Mouse (Mus musculus) C2C12 (cell line): ENCODE measurements around the gene Calm3. TPM values are rescaled to one million over a fixed set of nuclear protein-coding genes. Genes with fewer than 3 reads are reported as not detected.

Experiments used
- H3K27me3 ChIP-seq: one replicate; pipeline ENCODE4 v1.6.1; 2011; ENCODE audit not compliant: control insufficient read depth, insufficient read depth, insufficient read length
- H3K36me3 ChIP-seq: one replicate; pipeline ENCODE4 v1.6.1; 2011; ENCODE audit not compliant: control insufficient read depth, insufficient read depth
- H3K4me3 ChIP-seq: one replicate; pipeline ENCODE4 v1.5.1; 2011; ENCODE audit warnings: mild to moderate bottlenecking, control low read depth; ENCODE audit not compliant: poor library complexity, insufficient read depth, severe bottlenecking
- H3K79me2 ChIP-seq: one replicate; pipeline ENCODE4 v1.6.1; 2011; ENCODE audit not compliant: control insufficient read depth, insufficient read depth
- H3K79me3 ChIP-seq: one replicate; pipeline ENCODE4 v1.6.1; 2011; ENCODE audit warnings: low read depth, control low read depth
- H3ac ChIP-seq: one replicate; pipeline ENCODE3; 2011; ENCODE audit warnings: low read depth; ENCODE audit not compliant: control insufficient read depth, insufficient read length
- CEBPB ChIP-seq: IDR thresholded peaks from one replicate; pipeline ENCODE4 v1.6.1; 2011; ENCODE audit warnings: low read depth, mild to moderate bottlenecking, control low read depth, moderate library complexity
- CTCF ChIP-seq: IDR thresholded peaks from one replicate; pipeline ENCODE4 v1.5.1; 2011; ENCODE audit not compliant: control insufficient read depth, insufficient read depth, insufficient read length
- FOSL1 ChIP-seq: IDR thresholded peaks from one replicate; pipeline ENCODE4 v1.8.0; 2011; ENCODE audit warnings: mild to moderate bottlenecking, low read length; ENCODE audit not compliant: poor library complexity, insufficient read depth, severe bottlenecking
- MAX ChIP-seq: IDR thresholded peaks from one replicate; pipeline ENCODE4 v1.6.1; 2011; ENCODE audit warnings: mild to moderate bottlenecking, control low read depth
- MYOD1 ChIP-seq: IDR thresholded peaks from one replicate; pipeline ENCODE4 v1.6.1; 2011; ENCODE audit warnings: low read depth; ENCODE audit not compliant: control insufficient read depth, insufficient read length
- MYOG ChIP-seq: IDR thresholded peaks from one replicate; pipeline ENCODE4 v1.6.1; 2011; ENCODE audit not compliant: control insufficient read depth, insufficient read length; ENCODE audit errors: extremely low read depth
- USF1 ChIP-seq: IDR thresholded peaks from one replicate; pipeline ENCODE4 v1.6.1; 2011; ENCODE audit warnings: low read depth, mild to moderate bottlenecking, control low read depth, moderate library complexity
- long read RNA-seq, 2 experiments: library from polyadenylated mRNA; unstranded; transcript quantifications; one replicate each; pipeline ENCODE4 v2.0.0; 2019 to 2020
- polyA plus RNA-seq: library from polyadenylated mRNA; unstranded; fragments of >200 nt; fragmentation: generic; extraction: Trizol; gene quantifications from one replicate; pipeline ENCODE4 v1.2.1, GENCODE M21; 2012; ENCODE audit warnings: missing spikeins

Calm3 gene
- polyA plus RNA-seq = 365 TPM
- long read RNA-seq, experiment 1, transcript Calm3-201 (6 exons, 2,290 nt) = major isoform, 60 of 97 reads
- long read RNA-seq, experiment 1, partial matches to known transcripts = 2 of 97 reads
- long read RNA-seq, experiment 1, other reads (novel, unspliced or antisense) = 35 of 97 reads
- long read RNA-seq, experiment 2, transcript Calm3-201 (6 exons, 2,290 nt) = major isoform, 834 of 878 reads
- long read RNA-seq, experiment 2, partial matches to known transcripts = 4 of 878 reads
- long read RNA-seq, experiment 2, other reads (novel, unspliced or antisense) = 40 of 878 reads

DNA sequence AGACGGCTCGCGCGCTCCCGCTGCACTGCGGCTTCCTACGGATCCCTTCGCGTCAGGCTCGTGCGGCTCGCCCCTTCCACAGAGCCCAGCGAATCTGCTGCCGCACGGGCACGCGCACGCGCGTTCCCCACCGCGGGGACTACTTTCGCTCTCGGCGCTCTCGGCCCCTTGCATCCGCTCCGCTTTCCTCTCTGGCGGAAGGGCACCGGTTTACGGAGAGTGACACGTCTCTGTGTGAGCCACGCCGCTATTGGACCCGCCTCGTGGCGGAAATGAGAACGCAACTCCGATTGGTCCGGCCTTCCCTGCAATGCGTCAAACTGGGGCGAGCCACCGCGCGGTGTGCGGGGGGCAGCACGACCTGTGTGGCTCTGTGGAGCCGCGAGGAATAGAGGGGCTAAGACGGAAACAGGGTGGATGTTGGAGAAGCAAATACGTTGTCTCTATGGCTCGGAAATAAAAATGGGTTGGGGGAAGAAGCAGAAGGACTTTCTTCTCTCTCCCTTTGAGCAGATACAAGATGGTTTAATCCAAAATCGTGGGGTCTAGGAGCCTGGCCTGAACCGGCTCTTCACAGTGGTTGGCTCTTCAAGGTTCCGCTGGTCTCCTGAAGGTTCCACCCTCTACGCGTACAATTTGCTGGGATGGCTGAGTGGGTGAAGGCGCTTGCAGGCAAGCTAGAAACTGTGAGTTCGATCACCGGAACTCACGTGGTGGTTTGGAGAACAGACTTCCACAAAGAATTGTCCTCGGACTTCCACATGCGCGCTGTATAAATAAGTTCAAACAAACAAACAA lies at the start of gene Calm3:
Calm3 (minus strand) TSS at position 78 of the 798 bp plus-strand sequence.
- Histone ChIP-seq H3K36me3 (peaks cover 4% of the 10 kb centered on the region), H3K27me3 (no peaks in the 10 kb centered on the region), H3K4me3 (peak within 1 kb of the TSS; percentile 90), H3ac (peak within 1 kb of the TSS; percentile 86), H3K79me2 (peaks cover 45% of the 10 kb centered on the region), H3K79me3 (peaks cover 30% of the 10 kb centered on the region)
- TF ChIP-seq MAX (peak; percentile 87), CTCF (no peak)

DNA sequence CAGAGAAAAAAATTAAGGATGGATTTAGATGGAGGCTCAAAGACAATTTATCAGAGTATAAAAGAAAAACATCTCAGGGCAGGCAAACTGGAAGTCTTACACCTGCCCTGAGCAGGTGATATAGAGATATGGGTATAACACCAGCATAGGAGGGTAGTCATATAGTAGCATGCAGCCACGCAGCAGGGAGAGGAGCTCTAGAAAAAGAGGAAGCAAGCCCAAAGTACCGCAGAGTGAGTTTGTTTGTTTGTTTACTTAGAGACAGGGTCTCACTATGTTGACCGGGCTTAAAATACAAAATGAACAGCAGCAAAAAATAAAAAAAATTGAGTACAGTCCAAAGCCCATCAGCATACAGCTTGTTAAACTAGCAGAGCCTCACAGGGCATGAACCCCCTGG lies 47.2 kb upstream of the Calm3 start:
- H3K4me3 ChIP-seq = no peak overlapping the region

DNA sequence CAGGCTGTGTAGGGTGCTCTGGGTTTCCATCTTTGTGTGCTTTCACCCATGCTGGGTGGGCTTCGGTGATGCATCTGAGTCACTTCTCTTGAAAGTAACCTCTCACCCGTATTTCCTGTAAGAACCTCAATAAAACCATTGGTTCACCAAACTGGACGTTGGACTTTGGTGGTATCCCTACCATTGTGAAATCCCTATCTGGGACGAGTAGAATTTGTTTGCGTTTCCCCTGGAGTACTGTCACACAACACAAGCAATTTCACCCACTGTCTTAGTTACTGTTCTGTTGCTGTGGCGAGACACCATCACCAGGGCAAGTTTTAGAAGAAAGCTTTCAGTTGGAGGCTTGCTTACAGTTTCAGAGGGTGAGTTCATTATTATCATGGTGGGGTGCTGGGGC lies 44.5 kb upstream of the Calm3 start:
- H3ac ChIP-seq = no peak overlapping the region
- H3K79me2 ChIP-seq = no peaks in the 10 kb centered on the region
- H3K4me3 ChIP-seq = no peak overlapping the region
- H3K27me3 ChIP-seq = no peaks in the 10 kb centered on the region
- no peaks in the 10 kb centered on the region for H3K36me3 ChIP-seq
- H3K79me3 ChIP-seq = no peaks in the 10 kb centered on the region
- no peak for TF ChIP-seq CTCF
- no peak for TF ChIP-seq USF1
- no peak for TF ChIP-seq FOSL1
- TF ChIP-seq CEBPB = no peak

More for the DNA sequence above, 47.2 kb upstream of the Calm3 start:
- H3K27me3 ChIP-seq = no peaks in the 10 kb centered on the region
- no peak for TF ChIP-seq CTCF
- H3K36me3 ChIP-seq = no peaks in the 10 kb centered on the region
- no peaks in the 10 kb centered on the region for H3K79me3 ChIP-seq
- no peak overlapping the region for H3ac ChIP-seq
- H3K79me2 ChIP-seq = no peaks in the 10 kb centered on the region

DNA sequence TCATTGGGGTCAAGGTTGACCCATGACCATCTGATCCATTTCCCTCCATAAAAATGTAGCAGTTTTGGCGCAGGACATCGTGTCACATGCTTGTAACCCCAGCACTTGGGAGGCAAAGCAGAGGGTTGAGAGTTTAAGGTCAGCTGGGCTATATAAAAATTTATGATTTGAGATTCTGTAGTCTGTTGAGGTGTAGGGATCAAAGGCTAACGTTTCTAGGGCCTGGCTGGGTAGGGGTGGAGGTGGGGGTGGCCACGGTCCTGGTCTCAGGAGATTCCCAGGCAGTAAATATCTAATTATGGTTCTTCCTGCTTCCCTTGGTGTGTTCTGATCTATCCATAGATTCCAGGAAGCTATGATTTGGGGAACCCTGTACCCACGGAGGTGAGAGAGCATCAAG lies 37.8 kb upstream of the Calm3 start:
- Histone ChIP-seq H3K79me3 (no peaks in the 10 kb centered on the region), H3K36me3 (no peaks in the 10 kb centered on the region), H3K4me3 (no peak overlapping the region), H3K79me2 (no peaks in the 10 kb centered on the region), H3K27me3 (peaks cover 3% of the 10 kb centered on the region), H3ac (no peak overlapping the region)
- no peak for TF ChIP-seq CEBPB
- TF ChIP-seq MAX = no peak
- TF ChIP-seq FOSL1 = no peak
- no peak for TF ChIP-seq MYOG
- TF ChIP-seq USF1 = no peak
- TF ChIP-seq CTCF = no peak
- TF ChIP-seq MYOD1 = no peak

DNA sequence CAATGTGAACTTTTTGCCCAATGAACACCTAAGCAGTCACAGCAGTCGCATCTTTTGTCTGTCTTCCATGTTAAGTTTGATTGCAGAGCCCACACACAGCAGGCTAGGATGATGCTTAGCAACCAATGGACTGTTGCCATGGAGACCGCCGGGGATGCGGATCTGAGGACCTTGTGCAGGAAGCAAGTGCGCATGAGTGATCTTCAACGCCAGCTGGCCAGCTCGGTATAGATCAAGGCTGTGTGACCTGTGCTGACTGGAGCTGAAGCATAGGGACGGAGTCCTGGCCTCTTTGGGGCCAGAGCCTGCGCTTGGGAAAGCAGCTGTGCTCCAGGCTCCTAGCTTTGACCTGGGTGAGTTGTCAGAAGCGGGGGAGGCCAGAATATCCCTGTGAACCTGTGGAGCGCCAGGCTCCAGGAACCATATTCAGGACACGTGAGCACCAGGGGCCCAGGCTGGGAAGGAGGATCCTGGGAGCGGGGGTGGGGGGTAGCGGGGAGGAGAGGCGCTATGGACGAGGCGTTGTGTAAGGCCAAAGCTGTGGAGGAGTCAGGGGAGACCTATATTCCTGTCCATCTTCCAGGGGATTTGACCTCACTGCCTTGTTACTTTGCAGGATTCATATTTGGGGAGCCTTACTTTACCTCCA lies 35.7 kb upstream of the Calm3 start, which contains the start of gene Pnmal1:
Pnmal1 (plus strand) TSS at position 141 of the 649 bp plus-strand sequence.
- peaks cover 3% of the 10 kb centered on the region for H3K27me3 ChIP-seq
- no peaks in the 10 kb centered on the region for H3K36me3 ChIP-seq
- no peaks in the 10 kb centered on the region for H3K79me3 ChIP-seq
- TF ChIP-seq CEBPB = no peak
- TF ChIP-seq CTCF = no peak
- TF ChIP-seq MYOD1 = no peak
- no peak for TF ChIP-seq MAX
- TF ChIP-seq MYOG = no peak
- TF ChIP-seq USF1 = no peak
- no peak for TF ChIP-seq FOSL1
- H3ac ChIP-seq = no peak within 1 kb of the TSS
- no peak within 1 kb of the TSS for H3K4me3 ChIP-seq
- no peaks in the 10 kb centered on the region for H3K79me2 ChIP-seq
